Mouse (Mus musculus) thymus, adult 2 months (tissue): ENCODE data around the gene Minos1. TPM values are rescaled to one million over a fixed set of nuclear protein-coding genes. Genes with fewer than 3 reads are reported as not detected.

Experiments used
- DNase-seq: peaks from one replicate; pipeline ENCODE4 v3.0.0; 2021
- H3K27ac ChIP-seq: fragments of 200-500 bp; 2 replicates; pipeline ENCODE4 v1.5.1; 2012; ENCODE audit warnings: low read length, control low read depth; ENCODE audit not compliant: control insufficient read depth, insufficient read depth
- H3K27me3 ChIP-seq: fragments of 200-500 bp; 2 replicates; pipeline ENCODE4 v1.6.1; 2012; ENCODE audit warnings: mild to moderate bottlenecking, low read length, moderate library complexity, mixed read lengths; ENCODE audit not compliant: control insufficient read depth, insufficient read depth
- H3K36me3 ChIP-seq: fragments of 200-500 bp; 2 replicates; pipeline ENCODE4 v1.6.1; 2012; ENCODE audit warnings: mild to moderate bottlenecking, low read length, moderate library complexity; ENCODE audit not compliant: control insufficient read depth, insufficient read depth
- H3K4me1 ChIP-seq: fragments of 200-500 bp; replicated peaks from 2 replicates; pipeline ENCODE4 v1.6.1; 2012; ENCODE audit warnings: low read length; ENCODE audit not compliant: control insufficient read depth, insufficient read depth
- H3K4me3 ChIP-seq: fragments of 200-500 bp; 2 replicates; pipeline ENCODE4 v1.5.1; 2012; ENCODE audit warnings: mild to moderate bottlenecking, low read length, control low read depth, moderate library complexity; ENCODE audit not compliant: control insufficient read depth, insufficient read depth
- CTCF ChIP-seq: fragments of 200-500 bp; IDR thresholded peaks from 2 replicates; pipeline ENCODE4 v1.5.1; 2012; ENCODE audit warnings: mild to moderate bottlenecking, control low read depth, low read length, moderate library complexity, borderline replicate concordance; ENCODE audit not compliant: control insufficient read depth, poor library complexity, insufficient read depth; ENCODE audit errors: extremely low read depth
- POLR2A ChIP-seq: fragments of 200-500 bp; IDR thresholded peaks from 2 replicates; pipeline ENCODE4 v1.6.1; 2012; ENCODE audit warnings: mild to moderate bottlenecking, low read length, control low read depth, moderate library complexity; ENCODE audit not compliant: control insufficient read depth, poor library complexity, insufficient read depth; ENCODE audit errors: extremely low read depth
- WGBS: fragments of 180-500 bp; shearing (Covaris S2); methylation state at CpG from one replicate; pipeline ENCODE4 v1.1.7; 2018; 5-methylcytosine and 5-hydroxymethylcytosine counted together
- polyA plus RNA-seq: library from polyadenylated mRNA; depleted of rRNA; stranded (reverse); fragments of >200 nt; gene quantifications from 2 replicates; pipeline ENCODE4 v1.2.3, GENCODE M21; 2012

Minos1 gene
- polyA plus RNA-seq, 1 experiment, result 65.3 TPM

GRCm38 (mm10) chr4:139091066-139091465, 39.8 kb downstream of the Minos1 start:
- no peak for TF ChIP-seq CTCF
- TF ChIP-seq POLR2A, result no peak
- no peak overlapping the region for H3K27ac ChIP-seq
- DNase-seq, result no peak
- H3K36me3 ChIP-seq, result no peaks in the 10 kb centered on the region
- H3K4me1 ChIP-seq, result no peaks in the 10 kb centered on the region
- H3K27me3 ChIP-seq, result peaks cover 6% of the 10 kb centered on the region; the same call in 1 of the 2 replicates
- H3K4me3 ChIP-seq, result no peak overlapping the region
- WGBS, result 63% methylated on average over 7 of the region's 7 CpGs

DNA sequence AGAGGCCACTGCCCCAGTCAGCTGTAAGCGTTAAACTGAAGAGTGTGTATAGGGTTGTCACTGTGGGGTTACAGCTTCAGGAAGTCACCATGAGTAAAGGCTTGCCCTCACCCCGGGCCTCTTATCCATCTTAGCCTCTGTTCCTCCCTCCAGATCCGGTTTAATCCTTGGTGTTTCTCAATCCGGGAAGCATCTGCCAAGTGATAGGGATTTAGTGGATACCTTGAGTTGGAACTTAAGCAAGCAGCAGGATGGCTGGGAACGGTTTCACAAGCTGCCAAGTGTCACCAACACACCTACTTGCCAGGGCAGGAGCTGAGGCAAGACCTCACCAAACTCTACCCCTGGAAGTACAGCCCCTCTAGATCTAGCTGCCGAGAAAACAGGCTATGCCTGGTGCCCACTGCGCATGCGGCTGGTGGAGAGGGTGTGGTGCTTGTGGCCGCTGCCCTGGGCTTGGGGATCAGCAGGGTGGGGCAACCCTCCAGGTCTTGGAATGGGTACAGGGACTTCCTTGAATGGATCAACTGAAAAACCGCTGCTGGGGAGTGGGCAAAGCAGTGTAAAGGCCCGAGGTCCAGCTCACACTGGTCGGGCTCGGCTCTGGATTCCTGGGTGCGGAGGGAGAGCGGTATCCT, 40.5 kb downstream of the Minos1 start:
- no peak overlapping the region for H3K4me3 ChIP-seq
- H3K4me1 ChIP-seq, result no peaks in the 10 kb centered on the region
- peaks cover 6% of the 10 kb centered on the region; the same call in 1 of the 2 replicates for H3K27me3 ChIP-seq

DNA sequence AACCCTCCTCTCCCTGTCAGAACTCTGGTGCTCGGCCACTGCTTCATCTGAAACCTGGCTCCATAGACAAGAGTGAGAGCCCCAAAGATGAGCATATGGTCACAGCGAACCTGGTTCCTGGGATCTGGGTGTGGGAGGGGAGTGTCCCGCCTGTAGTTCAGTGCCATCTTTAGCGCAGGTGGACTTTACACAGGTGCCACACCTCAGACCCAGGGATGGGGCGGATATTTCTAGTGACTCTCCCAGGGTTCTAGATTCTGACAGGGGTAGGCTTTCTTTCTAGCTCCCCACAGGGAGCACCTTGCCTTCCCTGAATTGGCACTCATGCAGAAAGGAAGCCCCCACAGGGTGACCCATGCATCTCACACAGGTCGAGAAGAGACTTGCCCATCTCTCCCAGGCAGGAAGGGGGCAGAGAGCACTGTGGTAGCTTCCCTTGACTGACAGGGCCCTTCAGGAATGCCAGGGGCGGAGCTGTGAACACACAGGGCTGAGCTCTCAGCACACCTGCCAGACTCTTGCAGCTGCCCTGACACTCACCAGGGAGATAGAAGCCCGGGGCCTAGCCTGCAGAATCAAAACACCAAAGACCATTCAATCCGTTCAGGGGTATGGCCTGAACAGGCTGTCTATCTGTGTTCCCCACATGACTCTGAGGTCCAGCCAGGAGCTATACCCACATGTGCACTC, 41.8 kb downstream of the Minos1 start:
- Histone ChIP-seq H3K27ac (no peak overlapping the region), H3K4me1 (no peaks in the 10 kb centered on the region), H3K36me3 (no peaks in the 10 kb centered on the region), H3K27me3 (peaks cover 6% of the 10 kb centered on the region; the same call in 1 of the 2 replicates), H3K4me3 (no peak overlapping the region)
- DNase-seq, result no peak
- 82% methylated on average over 9 of the region's 9 CpGs for WGBS
- TF ChIP-seq POLR2A (no peak), CTCF (no peak)

More for the DNA sequence above, 40.5 kb downstream of the Minos1 start:
- TF ChIP-seq POLR2A (no peak), CTCF (no peak)
- WGBS, result 83% methylated on average over 15 of the region's 15 CpGs
- Histone ChIP-seq H3K36me3 (no peaks in the 10 kb centered on the region), H3K27ac (no peak overlapping the region)
- no peak for DNase-seq

DNA sequence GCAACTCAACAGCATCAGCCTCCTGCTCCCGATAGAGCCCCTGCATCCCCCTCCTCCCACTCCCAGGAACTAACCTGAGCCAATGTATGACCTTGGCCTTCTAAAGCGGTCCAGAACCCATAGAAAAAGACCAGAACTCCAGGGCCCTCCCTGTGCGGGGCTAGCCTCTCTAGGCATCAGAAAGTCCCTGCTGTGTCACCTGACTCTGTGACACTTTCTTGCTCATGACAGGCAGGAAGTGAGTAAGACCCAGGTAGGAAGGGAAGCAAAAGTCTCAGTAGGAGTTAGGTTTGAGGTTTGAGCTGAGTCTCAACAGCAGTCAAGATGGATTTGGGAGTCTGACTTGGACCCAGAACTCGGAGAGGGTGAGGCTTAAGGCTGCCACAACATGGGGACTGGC, 43.9 kb downstream of the Minos1 start:
- TF ChIP-seq CTCF (no peak), POLR2A (no peak)

DNA sequence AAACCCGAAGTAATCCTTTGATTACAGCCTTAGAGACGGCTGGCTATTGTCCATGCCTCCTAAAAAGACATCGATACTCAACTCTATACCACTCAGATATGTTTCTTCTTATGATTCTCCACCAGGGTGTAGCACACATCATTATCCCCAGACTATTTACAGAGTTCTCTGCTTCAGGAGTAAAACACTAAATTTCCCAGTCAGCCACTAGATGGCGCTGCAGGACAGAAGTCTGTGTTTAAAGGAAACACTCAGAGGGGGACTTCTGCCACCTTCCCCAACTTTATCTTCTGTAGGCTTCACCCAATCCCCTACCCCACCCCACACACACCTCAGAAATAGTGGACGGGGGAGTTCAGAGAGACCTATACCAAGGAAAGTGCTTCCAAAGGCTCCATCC, 44.9 kb downstream of the Minos1 start:
- TF ChIP-seq POLR2A (no peak), CTCF (no peak)
- peak; percentile 81 for DNase-seq
- Histone ChIP-seq H3K4me3 (no peak overlapping the region), H3K27ac (no peak overlapping the region), H3K36me3 (no peaks in the 10 kb centered on the region), H3K27me3 (no peaks in the 10 kb centered on the region; the same call in 1 of the 2 replicates), H3K4me1 (no peaks in the 10 kb centered on the region)
- whole genome bisulfite sequencing, result 20% methylated on average over 5 of the region's 5 CpGs

More for the DNA sequence above, 43.9 kb downstream of the Minos1 start:
- Histone ChIP-seq H3K36me3 (no peaks in the 10 kb centered on the region), H3K27me3 (peaks cover 5% of the 10 kb centered on the region; the same call in 1 of the 2 replicates), H3K4me1 (no peaks in the 10 kb centered on the region), H3K27ac (no peak overlapping the region), H3K4me3 (no peak overlapping the region)
- whole genome bisulfite sequencing, result 68% methylated on average over 4 of the region's 4 CpGs
- DNase-seq, result no peak

- no peak overlapping the region for H3K27ac ChIP-seq
- H3K4me1 ChIP-seq, result no peaks in the 10 kb centered on the region
- no peaks in the 10 kb centered on the region for H3K36me3 ChIP-seq
- TF ChIP-seq POLR2A (no peak), CTCF (no peak)
- 74% methylated on average over 11 of the region's 11 CpGs for WGBS
- H3K4me3 ChIP-seq, result no peak overlapping the region
- DNase-seq, result no peak
- no peaks in the 10 kb centered on the region for H3K27me3 ChIP-seq
Observed at GRCm38 (mm10) chr4:139085337-139085736, 45.6 kb downstream of the Minos1 start.
